Mouse (Mus musculus) mature B cell (primary cell): ENCODE data around the gene Senp8.
"Not testable (repeated sequence)": the region's sequence is repeated elsewhere in the genome, so short reads cannot be mapped to it uniquely, and the experiment has no call there.

Experiments
- in situ Hi-C: fragments of 300-500 bp; cut with MboI; formaldehyde crosslinking; loops from 2 replicates; pipeline ENCODE4 v1.14.3; 2019

Senp8 gene

DNA sequence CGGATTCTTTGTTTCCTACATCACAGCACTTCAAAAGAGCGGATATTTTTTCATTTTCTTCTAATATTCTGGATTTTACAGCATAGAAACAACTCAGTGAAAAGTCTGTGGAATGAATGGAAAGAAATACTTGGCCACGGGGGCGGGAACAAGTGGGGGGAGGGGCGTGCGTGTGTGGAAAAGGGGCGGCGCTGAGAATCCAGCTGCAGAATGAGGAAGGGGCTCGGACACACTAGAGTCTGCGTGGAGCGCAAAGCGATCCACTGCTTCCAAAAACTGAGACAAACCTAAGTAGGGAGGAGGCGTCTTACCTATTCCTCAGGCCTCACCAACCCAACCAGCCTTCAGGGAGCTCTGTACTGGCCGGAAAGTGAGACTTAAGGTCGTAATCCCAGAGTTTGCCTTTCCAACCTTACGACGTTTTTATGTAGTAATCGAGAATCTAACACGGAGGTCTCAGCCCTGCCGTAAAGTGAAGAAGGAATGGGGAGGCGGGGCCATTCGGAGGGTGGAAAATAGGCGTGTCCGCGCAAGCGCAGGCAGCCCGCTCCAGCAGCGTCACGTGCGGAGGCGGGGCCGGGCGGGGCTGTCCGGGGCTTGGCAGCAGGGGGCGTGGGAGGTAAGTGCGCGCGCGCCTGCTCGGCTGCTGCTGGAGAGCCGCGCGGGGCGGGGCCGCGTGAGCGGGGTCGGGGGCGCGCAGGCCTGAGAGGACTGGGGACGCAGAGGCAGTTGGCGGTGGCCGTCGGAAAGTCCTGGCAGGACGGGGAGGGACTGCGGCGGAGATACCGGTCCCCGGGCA is at the start of gene Senp8, which contains the start of gene Myo9a:
Gene Senp8 (minus strand): TSS at position 444 of the 799 bp plus-strand sequence.
Gene Myo9a (plus strand): TSS at position 630 of the 799 bp plus-strand sequence.
- in situ Hi-C loops, result no loop called here

DNA sequence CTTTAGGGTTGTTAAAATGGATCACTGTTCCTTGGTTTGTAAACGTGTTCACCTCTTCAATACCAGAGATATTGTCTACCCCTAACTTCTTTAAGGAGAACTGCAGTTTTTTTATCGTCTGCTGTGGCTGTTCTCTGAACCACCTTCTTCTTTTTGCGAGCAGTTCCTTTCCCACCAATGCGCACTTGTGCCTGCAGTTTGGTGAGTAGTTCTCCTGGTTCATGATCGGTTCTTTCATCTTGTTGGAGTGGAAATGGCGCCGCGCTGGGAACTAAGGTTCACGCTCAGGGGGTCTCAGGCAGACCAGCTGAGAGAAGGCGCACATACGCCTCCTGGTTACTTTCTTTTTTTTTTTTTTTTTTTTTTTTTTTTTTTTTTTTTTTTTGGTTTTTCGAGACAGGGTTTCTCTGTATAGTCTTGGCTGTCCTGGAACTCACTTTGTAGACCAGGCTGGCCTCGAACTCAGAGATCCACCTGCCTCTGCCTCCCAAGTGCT is 16.5 kb upstream of the Senp8 start:
- in situ Hi-C loops, result not testable (repeated sequence)

DNA sequence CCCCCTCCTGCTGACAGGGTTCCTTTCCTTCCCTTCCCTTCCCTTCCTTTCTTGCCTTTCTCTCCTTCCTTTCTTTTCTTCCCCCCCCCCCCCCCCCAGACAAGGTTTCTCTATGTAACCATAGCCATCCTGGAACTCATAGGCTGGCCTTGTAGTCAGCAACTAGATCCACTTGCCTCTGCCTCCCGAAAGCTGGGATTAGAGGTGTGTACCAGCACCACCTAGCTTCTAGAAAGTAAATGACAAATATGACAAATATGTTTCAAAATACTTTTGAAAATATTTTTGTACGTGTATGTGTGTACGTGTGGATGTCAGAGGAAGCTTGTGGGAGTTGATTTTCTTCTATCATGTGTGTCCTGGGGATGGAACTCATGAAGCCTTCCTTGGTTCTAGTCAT is 10.0 kb upstream of the Senp8 start:
- in situ Hi-C loops, result no loop called here

DNA sequence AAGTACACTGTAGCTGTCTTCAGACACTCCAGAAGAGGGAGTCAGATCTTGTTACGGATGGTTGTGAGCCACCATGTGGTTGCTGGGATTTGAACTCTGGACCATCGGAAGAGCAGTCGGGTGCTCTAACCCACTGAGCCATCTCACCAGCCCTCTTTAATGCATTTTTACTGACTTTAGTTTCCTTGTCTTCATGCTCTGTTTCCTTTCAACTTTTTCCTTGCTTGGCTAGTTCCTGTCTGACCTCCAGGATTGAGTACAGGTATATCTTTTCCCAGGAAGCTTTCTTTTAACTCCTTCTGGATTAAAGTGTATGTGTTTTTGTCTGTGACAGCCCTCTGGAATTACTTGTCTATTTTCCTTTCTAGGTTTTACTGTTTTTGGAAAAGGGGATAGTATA is 6.5 kb upstream of the Senp8 start:
- in situ Hi-C loops, result not testable (repeated sequence)

DNA sequence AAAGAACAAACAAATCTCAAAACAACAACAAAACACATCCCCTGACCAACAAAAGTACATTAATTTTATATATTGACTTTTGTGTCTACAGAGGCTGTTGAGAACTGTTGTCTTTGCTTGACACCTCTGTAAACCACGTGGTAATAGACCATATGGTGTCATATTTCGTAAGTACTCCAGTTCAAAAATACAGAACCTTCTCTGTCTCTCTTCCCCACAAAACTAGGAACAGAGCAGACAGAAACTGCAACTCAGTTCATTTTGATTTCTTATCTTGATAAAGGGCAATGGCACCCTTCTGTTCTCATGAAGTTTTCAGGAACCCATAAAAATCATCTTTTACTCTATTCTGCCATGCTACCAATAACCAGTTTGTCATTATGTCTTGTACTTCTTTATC is 4.7 kb upstream of the Senp8 start:
- in situ Hi-C loops, result no loop called here

DNA sequence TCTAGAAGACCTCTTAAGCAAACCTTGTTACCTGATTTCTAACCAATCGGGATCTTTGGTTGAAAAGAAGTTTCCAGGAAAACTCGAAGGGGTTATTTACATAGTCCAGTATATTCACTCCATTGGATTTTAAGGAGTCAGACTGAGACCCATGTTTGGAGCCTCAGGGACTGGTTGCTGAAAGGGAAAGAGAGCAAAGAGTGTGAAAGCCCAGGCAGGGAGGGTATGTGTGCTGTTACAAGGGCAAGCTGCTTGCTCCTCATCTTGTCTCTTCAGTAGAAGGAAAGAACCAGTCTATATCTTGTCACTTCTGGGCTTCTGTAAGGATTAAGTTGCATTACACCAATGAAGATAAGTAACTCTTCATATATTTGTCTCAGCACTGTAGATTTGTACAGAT is 1.5 kb upstream of the Senp8 start:
- in situ Hi-C loops, result no loop called here

DNA sequence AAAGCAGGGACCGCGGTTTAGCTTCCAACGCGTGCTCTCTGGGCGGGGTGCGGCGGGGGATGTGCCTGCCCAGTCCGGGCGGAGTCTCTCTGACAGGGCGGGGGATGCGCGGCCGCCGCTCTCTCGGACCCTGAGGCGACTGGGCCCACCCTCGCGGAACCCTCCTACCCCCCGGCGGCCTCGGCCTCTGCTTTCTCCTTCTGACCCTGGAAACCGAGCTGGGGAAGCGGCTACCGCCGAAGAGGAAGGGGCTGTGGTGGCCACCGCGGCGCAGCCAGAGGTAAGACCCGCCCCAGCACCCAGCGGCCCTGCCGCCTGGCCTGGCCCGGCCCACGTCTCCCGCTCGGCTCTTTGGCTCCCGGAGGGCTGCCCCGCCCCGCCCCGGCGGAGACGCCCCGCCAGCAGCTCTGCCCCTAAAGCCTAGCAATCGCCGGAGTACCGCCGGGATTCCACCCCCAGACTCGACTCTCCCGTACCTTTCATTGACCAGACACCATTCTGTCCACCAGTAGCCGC is 614 bp upstream of the Senp8 start:
- in situ Hi-C loops, result no loop called here

DNA sequence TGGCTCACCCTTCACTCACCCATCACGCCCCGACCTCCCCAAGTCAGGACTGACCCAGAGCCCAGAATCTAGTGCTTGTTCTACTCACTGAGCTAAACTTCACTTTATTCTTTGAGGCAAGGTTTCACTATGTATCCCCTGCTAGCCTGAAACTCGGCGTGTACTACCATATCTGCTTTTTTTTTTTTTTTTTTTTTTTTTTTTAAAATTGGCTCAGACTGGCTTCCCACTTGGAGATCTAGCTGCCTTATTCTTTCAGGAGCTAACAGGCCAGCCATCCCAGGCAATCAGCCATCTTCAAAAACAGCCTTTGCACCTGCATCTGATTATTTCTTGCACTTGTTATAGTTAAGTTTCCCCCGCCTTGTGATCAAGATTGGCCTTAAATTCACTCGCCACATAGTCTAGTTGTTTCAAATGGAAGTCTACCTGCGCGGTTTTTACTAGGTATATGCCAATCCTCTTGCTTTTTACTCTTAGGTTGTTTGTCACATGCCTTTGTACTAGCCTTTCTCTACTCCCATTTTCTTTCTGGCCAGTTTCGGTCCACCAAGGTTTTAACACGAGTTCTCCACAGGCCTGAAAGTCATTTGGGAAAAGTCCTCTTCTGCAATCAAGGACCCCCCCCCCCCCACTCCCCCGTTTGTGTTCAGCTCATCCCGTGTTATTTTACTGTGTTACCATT is 787 bp downstream of the Senp8 start:
- in situ Hi-C loops, result no loop called here

DNA sequence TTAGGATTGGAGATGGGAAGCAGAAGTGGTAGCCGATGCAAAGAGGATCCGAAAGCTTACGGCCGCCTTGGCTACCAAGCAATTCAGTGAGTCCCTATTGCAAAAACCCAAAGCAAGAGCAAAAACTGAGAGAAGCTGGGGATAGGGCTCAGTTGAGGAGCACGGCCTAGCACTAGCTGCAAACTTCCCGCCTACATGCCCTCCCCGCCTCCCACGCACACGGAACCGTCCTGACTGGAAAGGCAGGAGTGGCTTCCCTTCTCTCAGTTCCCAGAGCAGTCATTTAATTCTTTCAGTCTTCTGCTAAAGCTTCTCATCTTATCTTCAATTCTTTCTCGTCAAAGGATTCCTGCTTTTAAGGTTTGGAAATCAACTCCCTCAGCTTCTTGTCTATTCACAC is 1.5 kb downstream of the Senp8 start:
- in situ Hi-C loops, result no loop called here

DNA sequence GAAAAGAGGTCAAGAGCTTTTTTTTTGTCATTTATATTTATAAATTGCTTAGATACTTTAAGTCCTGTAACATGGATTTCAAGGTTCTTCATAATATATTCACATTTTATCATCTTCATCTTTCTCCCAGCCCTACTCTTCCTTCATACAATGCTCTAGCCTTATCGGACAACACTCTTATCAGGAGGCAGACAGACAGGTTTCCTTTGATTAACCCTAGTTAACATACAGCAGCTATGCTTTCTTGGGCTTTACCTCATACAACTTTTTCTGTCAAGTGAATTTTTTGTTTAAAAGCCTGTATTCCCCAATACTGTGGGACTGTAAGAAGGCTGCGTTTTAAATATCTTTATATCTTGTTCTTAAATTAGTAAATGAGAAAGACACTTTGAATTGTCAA is 2.1 kb downstream of the Senp8 start:
- in situ Hi-C loops, result no loop called here

DNA sequence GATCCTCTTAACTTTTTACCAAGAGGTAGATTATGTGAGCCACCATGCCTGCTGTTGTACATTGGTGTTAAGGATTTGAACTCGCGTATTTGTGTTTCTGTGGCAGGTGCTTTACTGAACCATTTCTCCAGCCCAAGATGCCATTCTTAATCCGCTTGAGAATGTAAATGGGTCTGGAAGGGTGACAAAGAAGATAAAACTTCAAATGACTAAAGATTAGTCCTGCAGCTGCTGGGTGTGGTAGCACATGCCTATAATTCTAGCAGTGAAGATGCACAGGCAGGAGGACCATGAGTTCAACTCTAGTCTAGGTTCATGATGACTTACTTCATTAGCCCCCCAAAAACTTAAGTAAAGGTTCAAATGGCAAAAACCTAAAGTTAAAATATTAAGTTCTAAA is 6.6 kb downstream of the Senp8 start:
- in situ Hi-C loops, result no loop called here

DNA sequence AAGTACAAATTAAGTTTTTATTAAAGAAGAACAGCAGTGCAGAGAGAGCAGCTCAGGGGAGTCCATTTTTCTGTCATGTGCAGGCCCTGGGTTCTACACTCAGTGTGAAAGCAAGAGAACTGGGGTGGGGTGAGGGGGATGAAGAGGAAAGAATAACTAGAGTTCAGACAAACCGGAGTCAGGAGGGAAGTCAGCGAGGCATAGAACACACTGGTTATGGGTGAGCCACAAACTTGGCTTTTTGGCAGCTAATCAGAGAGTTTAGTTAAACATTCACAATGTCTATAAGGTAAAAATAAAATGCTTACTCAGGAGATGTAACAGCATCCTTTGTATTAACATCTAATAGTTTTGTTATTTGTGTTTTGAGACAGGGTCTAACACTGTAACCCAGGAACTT is 9.9 kb downstream of the Senp8 start:
- in situ Hi-C loops, result no loop called here

DNA sequence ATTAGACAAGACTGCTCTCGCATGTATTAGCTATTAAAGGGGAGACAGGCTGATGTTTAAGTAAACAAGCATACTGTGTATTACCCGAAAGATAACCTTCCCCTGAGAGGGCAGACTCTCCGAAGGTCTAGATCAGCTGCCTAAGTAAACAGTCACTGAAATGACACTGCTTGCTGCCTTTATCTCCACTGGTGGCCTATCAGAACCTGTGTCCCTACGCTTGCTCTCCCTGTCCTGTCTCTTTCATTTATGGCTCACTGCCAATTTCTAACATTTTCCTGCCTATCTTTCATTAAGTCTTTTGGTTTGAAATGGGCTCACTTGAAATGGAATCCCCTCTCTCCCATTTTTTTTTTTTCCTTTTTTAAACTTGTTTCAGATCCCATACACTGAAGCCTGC is 15.1 kb downstream of the Senp8 start:
- in situ Hi-C loops, result no loop called here

DNA sequence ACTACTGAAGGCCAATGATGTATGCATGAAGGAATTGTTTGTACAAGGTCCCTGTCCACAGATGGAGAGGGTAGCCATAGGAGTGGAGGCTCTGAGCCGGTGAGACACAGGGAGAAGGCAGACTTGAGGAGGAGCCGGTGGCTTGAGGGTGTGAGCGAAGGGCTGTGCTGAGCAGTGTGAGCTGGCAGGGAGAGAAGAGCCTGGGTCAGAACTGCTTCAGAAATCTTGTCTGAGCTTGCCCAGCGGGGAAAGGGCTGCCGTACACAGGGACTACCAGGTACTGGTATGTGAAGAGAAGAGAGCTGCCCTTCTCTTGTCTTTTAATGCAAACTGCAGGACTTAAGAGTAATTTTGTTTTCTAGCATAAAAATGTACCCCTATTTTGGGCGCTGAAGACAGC is 17.4 kb downstream of the Senp8 start:
- in situ Hi-C loops, result no loop called here

DNA sequence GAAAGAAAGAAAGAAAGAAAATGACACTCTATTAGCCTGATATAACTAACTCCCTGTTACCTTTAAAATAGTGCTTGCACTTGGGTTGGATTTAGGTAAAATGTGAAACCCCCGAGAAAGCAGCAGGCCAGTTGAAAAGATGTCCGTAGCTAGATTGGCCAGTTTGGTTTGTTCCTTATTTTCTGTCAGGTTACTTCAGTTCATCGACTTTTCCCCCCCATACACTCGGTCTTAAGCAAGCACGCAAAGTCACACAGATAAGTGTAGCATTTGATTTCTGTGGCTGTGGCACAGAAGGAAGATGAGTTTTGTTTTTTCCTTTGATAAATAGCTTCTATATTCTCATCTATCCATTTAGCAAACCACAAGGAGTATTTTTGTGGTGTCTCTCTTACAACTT is 19.4 kb downstream of the Senp8 start:
- in situ Hi-C loops, result no loop called here

DNA sequence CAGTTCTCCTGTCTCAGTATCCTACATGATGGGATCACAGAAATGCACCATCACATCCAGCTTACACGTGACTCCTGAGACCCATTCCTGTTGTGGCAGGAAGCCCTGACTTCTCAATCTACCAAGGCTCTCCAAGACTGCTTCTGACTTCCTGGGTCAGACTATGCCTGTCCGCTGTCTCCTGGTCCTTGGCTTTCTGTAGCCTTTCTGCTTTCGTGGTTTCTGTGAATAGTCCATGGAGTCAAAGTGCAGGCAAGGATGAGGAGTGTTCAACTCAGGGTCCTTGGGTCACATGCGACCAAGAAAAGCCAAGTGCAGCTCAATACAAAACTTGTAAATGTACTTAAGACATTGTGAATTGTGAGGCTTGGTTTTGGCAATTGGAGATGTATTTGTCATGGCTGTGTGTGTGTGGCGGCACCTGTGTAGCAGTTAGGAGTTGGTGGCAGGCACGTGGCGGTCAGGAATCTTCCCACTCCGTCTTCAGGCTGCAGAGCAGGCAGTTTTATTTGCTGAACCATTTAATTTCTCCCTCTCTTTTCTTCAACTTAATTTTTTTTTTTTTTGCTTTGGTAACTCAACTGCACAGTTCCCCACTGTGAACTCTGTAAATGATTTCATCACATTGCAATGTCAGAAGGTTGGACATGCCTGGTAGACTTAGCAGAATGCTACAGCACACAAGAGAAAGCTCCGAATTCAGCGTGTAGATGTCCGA is 22.8 kb downstream of the Senp8 start:
- in situ Hi-C loops, result no loop called here

DNA sequence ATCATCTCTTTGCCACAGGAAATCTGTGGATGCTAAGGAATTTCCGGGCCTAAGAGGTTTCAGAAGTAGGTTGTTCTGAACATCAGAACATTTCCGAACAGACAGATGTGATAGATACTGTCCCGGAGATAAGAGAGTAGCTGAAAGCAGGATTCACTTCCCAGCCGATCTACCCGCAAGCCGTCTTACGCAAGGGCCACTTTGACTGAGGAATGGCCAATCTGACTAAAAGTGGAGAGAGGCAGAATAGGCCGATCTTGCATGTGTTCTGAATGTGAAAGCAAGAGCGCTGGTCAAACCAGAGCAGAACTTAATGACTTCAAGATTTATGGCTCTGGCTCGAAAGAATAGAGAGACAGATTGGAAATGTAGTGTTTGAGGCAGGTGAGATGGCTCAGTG is 25.0 kb downstream of the Senp8 start:
- in situ Hi-C loops, result no loop called here

DNA sequence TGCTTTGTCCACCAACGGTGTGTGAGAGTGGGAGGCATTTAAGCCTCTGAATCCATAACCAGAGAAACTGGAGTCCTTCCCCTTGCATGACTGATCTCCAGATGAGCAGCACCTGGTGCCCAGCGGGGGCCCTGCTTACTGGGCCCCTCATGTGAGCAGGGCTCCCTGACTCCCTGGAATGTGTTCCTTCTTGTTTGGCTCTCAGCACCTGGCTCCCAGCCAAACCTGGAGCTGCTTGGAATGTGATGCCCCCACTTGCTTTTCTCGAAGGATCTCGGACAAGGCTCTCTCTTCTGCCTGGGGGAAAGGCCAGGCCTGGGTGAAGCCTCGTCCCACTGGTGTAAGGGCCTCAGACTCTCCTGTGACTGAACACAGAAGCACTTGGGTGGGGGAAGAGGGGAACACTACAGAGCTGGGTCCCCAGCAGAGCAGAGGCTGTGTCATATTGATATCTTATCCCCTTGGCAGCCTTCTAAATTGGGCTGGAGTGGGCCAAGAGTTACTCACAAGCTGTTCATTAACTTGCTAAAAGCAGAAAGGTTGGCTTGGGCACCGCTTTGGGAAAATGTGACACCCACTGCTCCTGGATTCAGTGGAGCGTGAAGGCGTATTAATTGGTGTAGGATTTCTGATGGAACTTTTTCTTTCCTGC is 26.6 kb downstream of the Senp8 start:
- in situ Hi-C loops, result no loop called here

DNA sequence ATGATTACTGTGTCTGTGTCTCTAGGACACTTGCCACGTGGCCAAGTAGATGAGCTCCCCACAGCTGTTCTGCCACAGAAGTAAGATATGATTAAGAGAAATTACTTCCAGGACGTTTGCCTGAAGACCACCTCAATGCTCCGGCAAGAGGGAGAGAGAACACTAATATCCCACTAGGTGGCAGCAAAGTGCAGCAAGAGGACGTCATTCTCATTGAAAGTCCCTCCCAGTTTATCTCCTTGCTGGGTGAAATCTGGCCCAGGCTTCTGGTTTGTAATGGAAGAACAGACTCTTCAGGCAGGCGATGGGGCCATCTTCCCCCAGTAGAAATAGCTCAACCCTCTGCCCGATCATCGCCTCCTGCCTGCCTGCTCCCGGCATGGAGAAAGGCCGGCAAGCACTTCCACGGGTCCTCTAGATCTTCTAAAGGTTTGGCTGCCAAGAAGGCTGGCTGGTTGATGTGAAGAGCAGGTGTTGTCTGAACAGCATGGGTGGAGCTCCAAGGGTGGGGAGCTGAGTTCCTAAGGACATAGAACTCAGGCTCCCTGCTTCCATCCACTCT is 27.3 kb downstream of the Senp8 start:
- in situ Hi-C loops, result no loop called here

DNA sequence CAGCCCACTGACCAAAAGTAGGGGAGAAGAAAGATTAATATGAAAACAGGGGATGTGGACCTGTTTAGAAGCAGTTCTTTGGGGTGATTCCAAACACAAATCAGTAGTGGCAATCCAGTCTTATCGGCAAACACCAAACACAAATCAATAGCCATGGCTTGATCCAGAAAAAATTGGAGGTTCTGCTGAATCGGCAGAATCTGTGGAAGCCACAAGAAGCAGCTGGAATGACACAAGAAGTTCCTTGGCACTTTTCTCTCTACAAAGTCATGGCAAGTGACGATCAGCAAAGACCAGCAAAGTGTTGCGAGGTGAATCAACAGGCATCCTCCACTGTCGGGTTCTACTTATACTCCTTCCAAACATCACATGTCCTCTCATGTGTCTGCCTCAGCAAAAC is 29.4 kb downstream of the Senp8 start:
- in situ Hi-C loops, result no loop called here

DNA sequence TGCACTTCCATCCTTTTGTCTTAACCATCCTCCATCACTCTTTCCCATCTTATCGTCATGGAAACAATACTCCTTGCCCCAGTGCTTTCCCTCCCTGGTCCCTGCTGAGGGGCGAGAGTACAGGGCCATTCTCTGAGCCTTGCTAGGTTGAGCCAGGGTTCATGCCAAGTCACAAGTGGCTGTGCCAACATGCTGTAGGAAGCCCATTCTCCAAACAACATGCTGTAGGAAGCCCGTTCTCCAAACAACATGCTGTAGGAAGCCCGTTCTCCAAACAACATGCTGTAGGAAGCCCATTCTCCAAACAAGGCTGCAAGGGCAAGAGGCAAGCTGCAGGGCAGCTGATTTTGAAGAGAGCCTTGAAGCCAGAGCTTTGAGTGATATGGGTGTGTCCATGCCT is 32.3 kb downstream of the Senp8 start:
- in situ Hi-C loops, result loop anchor here (10.0 kb wide), 1 partner anchor 267 kb away; no protein-coding TSS in a partner anchor
